Mouse (Mus musculus) thymus, adult 2 months (tissue): Measurements from ENCODE around the gene Dlgap1. TPM values are rescaled to one million over a fixed set of nuclear protein-coding genes. Genes with fewer than 3 reads are reported as not detected.

Source experiments
- DNase-seq: peaks from one replicate; pipeline ENCODE4 v3.0.0; 2021
- H3K27ac ChIP-seq: fragments of 200-500 bp; 2 replicates; pipeline ENCODE4 v1.5.1; 2012; ENCODE audit warnings: low read length, control low read depth; ENCODE audit not compliant: control insufficient read depth, insufficient read depth
- H3K27me3 ChIP-seq: fragments of 200-500 bp; 2 replicates; pipeline ENCODE4 v1.6.1; 2012; ENCODE audit warnings: mild to moderate bottlenecking, low read length, moderate library complexity, mixed read lengths; ENCODE audit not compliant: control insufficient read depth, insufficient read depth
- H3K36me3 ChIP-seq: fragments of 200-500 bp; 2 replicates; pipeline ENCODE4 v1.6.1; 2012; ENCODE audit warnings: mild to moderate bottlenecking, low read length, moderate library complexity; ENCODE audit not compliant: control insufficient read depth, insufficient read depth
- H3K4me1 ChIP-seq: fragments of 200-500 bp; replicated peaks from 2 replicates; pipeline ENCODE4 v1.6.1; 2012; ENCODE audit warnings: low read length; ENCODE audit not compliant: control insufficient read depth, insufficient read depth
- H3K4me3 ChIP-seq: fragments of 200-500 bp; 2 replicates; pipeline ENCODE4 v1.5.1; 2012; ENCODE audit warnings: mild to moderate bottlenecking, low read length, control low read depth, moderate library complexity; ENCODE audit not compliant: control insufficient read depth, insufficient read depth
- CTCF ChIP-seq: fragments of 200-500 bp; IDR thresholded peaks from 2 replicates; pipeline ENCODE4 v1.5.1; 2012; ENCODE audit warnings: mild to moderate bottlenecking, control low read depth, low read length, moderate library complexity, borderline replicate concordance; ENCODE audit not compliant: control insufficient read depth, poor library complexity, insufficient read depth; ENCODE audit errors: extremely low read depth
- POLR2A ChIP-seq: fragments of 200-500 bp; IDR thresholded peaks from 2 replicates; pipeline ENCODE4 v1.6.1; 2012; ENCODE audit warnings: mild to moderate bottlenecking, low read length, control low read depth, moderate library complexity; ENCODE audit not compliant: control insufficient read depth, poor library complexity, insufficient read depth; ENCODE audit errors: extremely low read depth
- WGBS: fragments of 180-500 bp; shearing (Covaris S2); methylation state at CpG from one replicate; pipeline ENCODE4 v1.1.7; 2018; 5-methylcytosine and 5-hydroxymethylcytosine counted together
- polyA plus RNA-seq: library from polyadenylated mRNA; depleted of rRNA; stranded (reverse); fragments of >200 nt; gene quantifications from 2 replicates; pipeline ENCODE4 v1.2.3, GENCODE M21; 2012

Dlgap1 gene
- polyA plus RNA-seq, 1 experiment: 0.32 TPM

DNA sequence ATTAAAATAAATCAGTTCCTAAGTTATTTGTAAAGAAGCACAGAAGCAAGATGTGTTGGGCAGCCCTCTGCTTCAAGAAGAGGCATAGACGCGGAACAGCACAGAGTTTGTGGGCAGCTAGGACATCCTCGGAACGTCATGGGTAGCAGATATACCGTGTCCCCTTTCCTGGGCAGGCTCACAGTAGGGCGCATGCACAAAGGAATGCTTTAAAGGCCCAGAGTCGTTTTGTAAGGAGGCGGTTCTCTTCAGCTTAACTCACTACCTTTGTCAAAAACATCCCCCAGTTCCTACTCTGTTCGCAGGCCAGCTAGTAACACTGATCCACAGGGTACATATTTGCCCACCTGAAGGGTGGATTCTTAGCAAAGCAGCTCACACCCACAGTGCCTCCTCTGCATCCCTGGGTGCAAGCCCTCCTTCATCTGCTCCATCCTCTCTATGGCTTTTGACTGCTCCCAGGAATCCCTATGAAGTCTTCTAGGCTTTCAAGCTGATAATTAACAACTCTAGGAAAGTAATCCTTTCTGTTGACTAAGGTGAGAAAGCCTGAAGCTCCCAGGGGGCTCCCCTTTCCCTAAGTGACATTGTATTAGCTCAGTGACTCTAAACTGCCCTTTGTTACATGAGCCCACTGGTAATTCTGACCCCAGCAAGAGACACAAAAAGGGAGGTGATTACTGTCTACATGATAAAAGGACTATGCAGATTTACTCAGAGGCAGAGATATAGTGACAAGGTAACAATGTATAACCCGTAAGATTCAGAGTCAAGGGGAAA, 803.4 kb downstream of the Dlgap1 start:
- WGBS: 60% methylated on average over 10 of the region's 10 CpGs
- no peaks in the 10 kb centered on the region for H3K36me3 ChIP-seq
- no peak overlapping the region for H3K4me3 ChIP-seq
- no peaks in the 10 kb centered on the region for H3K4me1 ChIP-seq
- no peak for DNase-seq
- H3K27me3 ChIP-seq: no peaks in the 10 kb centered on the region
- H3K27ac ChIP-seq: no peak overlapping the region
- TF ChIP-seq POLR2A (no peak), CTCF (no peak)

DNA sequence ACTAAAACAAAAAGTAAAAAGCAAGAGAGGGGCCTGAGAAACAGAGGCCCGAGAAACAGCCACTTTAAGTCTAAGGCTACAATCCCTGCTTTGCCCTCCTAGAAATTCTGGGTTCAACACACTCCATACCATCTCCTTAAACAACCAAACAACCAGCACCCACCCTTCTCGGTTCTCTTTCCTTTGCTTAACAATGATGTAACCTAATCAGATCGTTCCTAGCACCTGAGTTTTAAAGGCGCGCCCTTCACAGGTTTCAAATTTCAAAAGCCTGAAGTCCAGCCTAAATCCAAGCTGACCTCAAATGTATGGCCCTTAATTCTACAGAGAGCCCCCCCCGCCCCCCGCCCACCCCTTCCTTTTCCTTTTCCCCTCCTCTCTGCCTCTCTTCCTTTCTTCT, 810.9 kb downstream of the Dlgap1 start:
- TF ChIP-seq POLR2A (no peak), CTCF (no peak)
- H3K27ac ChIP-seq: no peak overlapping the region
- 83% methylated on average over 7 of the region's 7 CpGs for WGBS

DNA sequence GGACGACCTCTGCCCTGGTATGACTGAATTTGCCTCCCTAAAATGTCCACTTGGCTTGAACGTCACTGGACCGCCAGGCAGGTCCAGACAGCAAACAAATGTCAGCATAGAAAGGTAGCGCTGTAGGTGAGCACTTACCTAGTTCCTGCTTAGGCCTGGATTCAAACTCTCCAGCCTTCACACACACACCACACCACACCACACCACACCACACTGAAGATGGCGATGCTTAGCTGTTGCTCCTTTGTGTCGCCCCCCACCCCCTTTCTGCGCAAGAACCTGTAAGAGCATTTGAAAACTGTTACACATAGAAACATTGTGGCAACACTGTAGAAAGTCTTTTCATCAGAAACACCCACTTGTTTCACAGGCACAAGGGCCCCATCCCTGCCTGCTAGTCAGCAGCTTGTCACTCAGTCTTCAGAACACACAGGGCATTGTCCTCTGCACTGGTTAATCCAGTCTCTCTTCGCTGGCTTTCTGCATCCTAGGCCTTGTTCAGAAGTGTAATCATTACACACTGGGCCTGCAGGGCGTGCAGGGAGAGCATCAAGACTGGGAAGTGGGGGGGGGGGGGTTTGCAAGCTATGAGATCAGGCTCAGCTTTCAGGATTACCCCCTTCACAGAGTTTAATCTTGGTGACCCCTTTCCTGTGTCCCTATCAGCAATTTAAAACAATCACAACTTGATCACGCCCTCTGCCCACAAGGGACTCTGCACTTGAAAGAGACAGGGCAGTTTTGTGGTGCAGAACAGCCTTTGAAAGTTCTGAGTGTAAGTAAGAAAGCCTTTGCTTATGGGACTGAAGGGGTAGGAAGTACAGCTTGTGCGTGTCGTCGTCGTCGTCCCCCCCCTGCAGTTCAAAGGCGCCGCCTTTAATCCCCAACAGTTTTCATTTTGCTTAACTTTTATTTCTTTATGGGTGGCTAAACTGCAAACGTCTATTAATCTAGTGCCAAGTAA, 812.1 kb downstream of the Dlgap1 start:
- Histone ChIP-seq H3K27ac (no peak overlapping the region), H3K36me3 (no peaks in the 10 kb centered on the region), H3K4me3 (no peak overlapping the region), H3K27me3 (no peaks in the 10 kb centered on the region), H3K4me1 (no peaks in the 10 kb centered on the region)
- 79% methylated on average over 18 of the region's 18 CpGs for WGBS
- TF ChIP-seq POLR2A (no peak), CTCF (no peak)
- DNase-seq: no peak

More for the DNA sequence above, 810.9 kb downstream of the Dlgap1 start:
- H3K27me3 ChIP-seq: no peaks in the 10 kb centered on the region
- DNase-seq: no peak
- no peaks in the 10 kb centered on the region for H3K36me3 ChIP-seq
- no peak overlapping the region for H3K4me3 ChIP-seq
- no peaks in the 10 kb centered on the region for H3K4me1 ChIP-seq

DNA sequence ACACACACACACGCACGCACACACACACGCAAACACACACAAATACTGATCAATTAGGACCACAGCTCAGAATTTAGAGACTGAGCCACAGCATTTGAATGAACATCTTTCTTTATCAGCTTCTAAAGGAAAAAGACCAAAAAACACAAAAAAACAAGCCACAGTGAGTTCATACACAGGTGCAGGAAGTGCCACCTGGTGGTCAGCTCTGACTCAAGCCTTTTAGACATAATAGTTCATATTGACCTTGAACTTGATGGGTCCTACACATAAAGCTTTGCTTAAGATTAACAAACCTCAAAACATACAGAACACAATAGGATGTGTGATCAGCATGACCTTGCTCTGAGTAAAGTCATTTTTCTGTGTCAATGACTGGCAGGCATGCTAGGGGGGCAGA, 814.4 kb downstream of the Dlgap1 start:
- TF ChIP-seq POLR2A (no peak), CTCF (no peak)
- no peak for DNase-seq
- Histone ChIP-seq H3K36me3 (no peaks in the 10 kb centered on the region), H3K4me3 (no peak overlapping the region), H3K27ac (no peak overlapping the region), H3K27me3 (no peaks in the 10 kb centered on the region), H3K4me1 (no peaks in the 10 kb centered on the region)
- WGBS: 96% methylated on average over 3 of the region's 3 CpGs

DNA sequence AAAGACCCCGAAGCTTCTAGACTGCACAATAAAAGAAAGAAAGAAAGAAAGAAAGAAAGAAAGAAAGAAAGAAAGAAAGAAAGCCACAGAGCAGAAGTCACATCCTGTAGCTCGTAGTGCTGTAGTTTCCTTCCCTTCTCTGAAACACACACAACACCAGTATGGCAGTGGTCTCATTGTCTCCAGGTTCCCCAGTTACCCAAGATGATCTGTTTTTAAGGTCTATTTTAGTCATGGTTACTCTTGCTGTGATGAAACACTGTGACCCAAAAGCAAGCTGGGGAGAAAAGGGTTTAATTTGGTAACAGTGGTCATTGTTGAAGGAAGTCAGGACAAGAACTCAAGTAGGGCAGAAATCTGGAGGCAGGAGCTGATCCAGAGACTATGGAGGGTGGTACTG, 818.5 kb downstream of the Dlgap1 start:
- Histone ChIP-seq H3K27me3 (no peaks in the 10 kb centered on the region), H3K4me1 (no peaks in the 10 kb centered on the region), H3K36me3 (no peaks in the 10 kb centered on the region), H3K27ac (no peak overlapping the region), H3K4me3 (no peak overlapping the region)
- no peak for TF ChIP-seq CTCF
- TF ChIP-seq POLR2A: no peak
- WGBS: 75% methylated on average over 2 of the region's 2 CpGs
- DNase-seq: no peak

DNA sequence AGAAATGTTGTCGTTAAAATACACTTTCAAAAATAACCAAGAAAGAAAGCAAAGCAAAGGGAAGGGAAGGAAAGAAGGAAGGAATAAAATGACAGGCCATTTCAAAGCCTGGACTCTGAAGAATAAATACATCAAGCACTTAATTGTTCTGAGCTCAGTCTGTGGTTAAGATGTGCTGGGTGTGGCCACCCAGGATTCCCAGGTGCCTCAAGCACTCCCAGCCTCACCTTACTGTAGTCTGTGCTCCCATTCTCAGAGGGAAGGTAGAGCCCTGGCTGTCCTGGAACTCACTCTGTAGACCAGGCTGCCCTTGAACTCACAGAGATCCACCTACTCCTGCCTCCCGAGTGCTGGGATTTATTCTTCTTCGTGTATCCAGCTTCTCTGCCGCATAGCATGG, 821.9 kb downstream of the Dlgap1 start:
- 97% methylated on average over 4 of the region's 4 CpGs for WGBS
- no peaks in the 10 kb centered on the region for H3K27me3 ChIP-seq
- no peak overlapping the region for H3K27ac ChIP-seq
- H3K36me3 ChIP-seq: no peaks in the 10 kb centered on the region
- H3K4me3 ChIP-seq: no peak overlapping the region
- DNase-seq: no peak
- no peaks in the 10 kb centered on the region for H3K4me1 ChIP-seq
- no peak for TF ChIP-seq CTCF
- no peak for TF ChIP-seq POLR2A
